ENCODE assay signal across 7 mouse cellular contexts in genomic region chr7:82771661-82772021, GRCm38 (mm10).
A peak's percentile ranks its signal among the peaks of the same experiment; 100 is the strongest.
DNase-seq lines count a peak whose midpoint lies in the region; ATAC-seq lines count a peak whose summit lies in the region.
"Not testable (repeated sequence)": the region's sequence is repeated elsewhere in the genome, so short reads cannot be mapped to it uniquely, and the experiment has no call there.

No protein-coding gene starts in this region.

- peak; percentile 21 for DNase-seq in 3T3-L1 (ENCODE audit: low read depth, low spot score)

- not testable (repeated sequence) for H3K27me3 ChIP-seq in embryonic facial prominence, embryonic 12.5 days; forebrain, embryonic 15.5 days; hindbrain, embryonic 13.5 days; limb, embryonic 12.5 days; lung, embryonic 16.5 days (ENCODE audit: control insufficient read depth, insufficient read depth, low read depth, low read length); midbrain, embryonic 16.5 days (ENCODE audit: control insufficient read depth, insufficient read depth, low read depth, low read length)

- H3K9ac ChIP-seq in embryonic facial prominence, embryonic 12.5 days; forebrain, embryonic 15.5 days (replicated peaks); hindbrain, embryonic 13.5 days; limb, embryonic 12.5 days (replicated peaks); lung, embryonic 16.5 days (ENCODE audit: low read length); midbrain, embryonic 16.5 days (ENCODE audit: low read depth, low read length): not testable (repeated sequence)

- H3K4me1 ChIP-seq in embryonic facial prominence, embryonic 12.5 days = peaks cover 34% of the 10 kb centered on the region
- not testable (repeated sequence) for H3K4me1 ChIP-seq in forebrain, embryonic 15.5 days; lung, embryonic 16.5 days (replicated peaks; ENCODE audit: control insufficient read depth, insufficient read depth, low read length)
- H3K4me1 ChIP-seq in hindbrain, embryonic 13.5 days (replicated peaks) = peaks cover 26% of the 10 kb centered on the region
- H3K4me1 ChIP-seq in limb, embryonic 12.5 days (replicated peaks) = peaks cover 56% of the 10 kb centered on the region
- peaks cover 18% of the 10 kb centered on the region for H3K4me1 ChIP-seq in midbrain, embryonic 16.5 days (ENCODE audit: control insufficient read depth, insufficient read depth, low read length)

- H3K4me3 ChIP-seq in embryonic facial prominence, embryonic 12.5 days; forebrain, embryonic 15.5 days; hindbrain, embryonic 13.5 days; limb, embryonic 12.5 days (replicated peaks); lung, embryonic 16.5 days (ENCODE audit: low read length); midbrain, embryonic 16.5 days (ENCODE audit: low read depth, low read length): not testable (repeated sequence)

- not testable (repeated sequence) for H3K36me3 ChIP-seq in embryonic facial prominence, embryonic 12.5 days; forebrain, embryonic 15.5 days; hindbrain, embryonic 13.5 days; limb, embryonic 12.5 days; lung, embryonic 16.5 days (ENCODE audit: control insufficient read depth, insufficient read depth, low read length); midbrain, embryonic 16.5 days (ENCODE audit: control insufficient read depth, insufficient read depth, low read length)

- not testable (repeated sequence) for ATAC-seq in embryonic facial prominence, embryonic 12.5 days (ENCODE audit: insufficient number of reproducible peaks, insufficient read depth, low FRiP score, low TSS enrichment)
- peak; percentile 44 for ATAC-seq in forebrain, embryonic 15.5 days (replicated peaks)
- peak; percentile 37; the same call in 1 of the 2 replicates for ATAC-seq in hindbrain, embryonic 13.5 days (ENCODE audit: low FRiP score)
- 0 out of 2 replicates have a peak, but pooled peaks have one; percentile 11 for ATAC-seq in limb, embryonic 12.5 days (ENCODE audit: insufficient number of reproducible peaks, insufficient read depth, low FRiP score, low TSS enrichment, low read depth)
- peak; percentile 39; the same call in 1 of the 2 replicates for ATAC-seq in lung, embryonic 16.5 days (ENCODE audit: low read depth)
- ATAC-seq in midbrain, embryonic 16.5 days = peak; percentile 41; the same call in 1 of the 2 replicates

- not testable (repeated sequence) for H3K9me3 ChIP-seq in embryonic facial prominence, embryonic 12.5 days; forebrain, embryonic 15.5 days; hindbrain, embryonic 13.5 days; limb, embryonic 12.5 days; lung, embryonic 16.5 days (ENCODE audit: control insufficient read depth, low read length); midbrain, embryonic 16.5 days (replicated peaks; ENCODE audit: control insufficient read depth, low read length, poor library complexity, severe bottlenecking)

- not testable (repeated sequence) for H3K4me2 ChIP-seq in embryonic facial prominence, embryonic 12.5 days (replicated peaks); forebrain, embryonic 15.5 days (replicated peaks); hindbrain, embryonic 13.5 days; limb, embryonic 12.5 days; lung, embryonic 16.5 days (ENCODE audit: low read depth, low read length); midbrain, embryonic 16.5 days (ENCODE audit: low read length)

- 84% methylated on average over 25 of the region's 25 CpGs for WGBS in embryonic facial prominence, embryonic 12.5 days
- WGBS in forebrain, embryonic 15.5 days = 90% methylated on average over 25 of the region's 25 CpGs
- 84% methylated on average over 25 of the region's 25 CpGs for WGBS in hindbrain, embryonic 13.5 days
- WGBS in limb, embryonic 12.5 days = 91% methylated on average over 25 of the region's 25 CpGs
- WGBS in lung, embryonic 16.5 days = 87% methylated on average over 25 of the region's 25 CpGs
- WGBS in midbrain, embryonic 16.5 days = 80% methylated on average over 25 of the region's 25 CpGs

- 0 out of 2 replicates have a peak overlapping the region, but pooled peaks have one; percentile 11 for H3K27ac ChIP-seq in embryonic facial prominence, embryonic 12.5 days
- not testable (repeated sequence) for H3K27ac ChIP-seq in forebrain, embryonic 15.5 days (replicated peaks); hindbrain, embryonic 13.5 days; lung, embryonic 16.5 days (ENCODE audit: low read length); midbrain, embryonic 16.5 days (ENCODE audit: low read length)
- H3K27ac ChIP-seq in limb, embryonic 12.5 days = peak overlapping the region; percentile 64; the same call in 1 of the 2 replicates
